Mouse (Mus musculus): Measurements from ENCODE around the gene AC124502.3.
"Not testable (repeated sequence)": the region's sequence is repeated elsewhere in the genome, so short reads cannot be mapped to it uniquely, and the experiment has no call there.

The AC124502.3 gene

GRCm38 (mm10) chr19:5086533-5086932 lies 47.8 kb downstream of the AC124502.3 start:
- DNase-seq = not testable (repeated sequence)

GRCm38 (mm10) chr19:5087884-5088728 lies 49.4 kb downstream of the AC124502.3 start, which contains the start of gene Yif1a:
Gene Yif1a, plus strand, starts transcription at chr19:5088538.
- DNase-seq = peak; percentile 99

GRCm38 (mm10) chr19:5089324-5089723 lies 50.6 kb downstream of the AC124502.3 start:
- DNase-seq = no peak

DNA sequence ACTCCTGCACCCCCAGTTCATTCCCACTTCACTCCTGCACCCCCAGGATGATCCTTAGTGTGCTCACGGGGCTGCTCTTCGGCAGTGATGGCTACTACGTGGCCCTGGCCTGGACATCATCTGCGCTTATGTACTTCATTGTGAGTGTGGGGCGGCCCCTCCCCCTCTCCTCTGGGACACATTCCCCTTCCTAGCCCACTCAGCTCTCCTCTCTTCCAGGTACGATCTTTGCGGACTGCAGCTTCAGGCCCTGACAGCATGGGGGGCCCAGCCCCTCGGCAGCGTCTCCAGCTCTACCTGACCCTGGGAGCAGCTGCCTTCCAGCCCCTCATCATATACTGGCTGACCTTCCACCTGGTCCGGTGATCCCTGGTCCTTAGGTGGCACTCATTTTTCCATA lies 53.4 kb downstream of the AC124502.3 start:
- DNase-seq = no peak

DNA sequence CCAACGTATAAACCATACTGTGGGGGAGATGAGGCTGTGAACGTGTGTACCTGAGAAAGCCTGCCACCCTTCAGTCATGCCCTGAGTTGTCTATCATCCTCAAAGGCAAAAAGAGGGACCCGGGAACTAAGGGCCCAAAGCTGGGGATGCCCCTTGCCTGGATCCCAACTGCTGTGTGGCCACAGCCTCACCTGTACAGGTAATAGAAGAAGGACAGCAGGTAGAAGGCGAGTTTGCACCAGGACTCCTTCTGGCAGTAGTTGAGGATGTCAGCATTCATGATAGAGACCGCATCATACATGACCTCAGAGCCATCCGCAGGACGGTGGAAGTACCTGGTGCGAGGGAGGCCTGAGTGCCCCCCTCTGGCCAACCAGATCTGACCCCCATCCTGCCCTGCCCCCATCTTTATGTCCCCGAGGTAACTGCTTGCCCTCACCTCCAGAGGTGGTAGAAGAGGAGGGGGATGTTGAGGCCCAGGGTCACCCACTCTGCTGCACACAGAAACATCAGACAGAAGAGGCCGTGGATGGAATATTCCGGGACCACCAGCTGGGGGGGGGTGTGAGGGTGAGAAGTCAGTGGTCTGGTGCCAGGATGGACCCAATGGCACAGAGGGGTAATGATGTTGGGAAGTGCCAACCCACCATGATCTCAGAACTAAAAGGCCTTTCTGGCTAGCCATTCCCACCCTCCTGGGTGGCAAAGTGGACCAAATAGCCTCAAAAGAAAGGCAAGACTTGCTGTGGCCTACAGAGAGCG lies 55.0 kb downstream of the AC124502.3 start:
- no peak for DNase-seq

- peak; percentile 89 for DNase-seq
Measured at GRCm38 (mm10) chr19:5094243-5094632, 55.5 kb downstream of the AC124502.3 start.

GRCm38 (mm10) chr19:5094746-5095417 lies 56.2 kb downstream of the AC124502.3 start:
- DNase-seq = no peak

- DNase-seq = no peak
Measured at GRCm38 (mm10) chr19:5095887-5096474, 57.3 kb downstream of the AC124502.3 start.

- DNase-seq = no peak
Measured at GRCm38 (mm10) chr19:5097521-5098362, 59.1 kb downstream of the AC124502.3 start.

DNA sequence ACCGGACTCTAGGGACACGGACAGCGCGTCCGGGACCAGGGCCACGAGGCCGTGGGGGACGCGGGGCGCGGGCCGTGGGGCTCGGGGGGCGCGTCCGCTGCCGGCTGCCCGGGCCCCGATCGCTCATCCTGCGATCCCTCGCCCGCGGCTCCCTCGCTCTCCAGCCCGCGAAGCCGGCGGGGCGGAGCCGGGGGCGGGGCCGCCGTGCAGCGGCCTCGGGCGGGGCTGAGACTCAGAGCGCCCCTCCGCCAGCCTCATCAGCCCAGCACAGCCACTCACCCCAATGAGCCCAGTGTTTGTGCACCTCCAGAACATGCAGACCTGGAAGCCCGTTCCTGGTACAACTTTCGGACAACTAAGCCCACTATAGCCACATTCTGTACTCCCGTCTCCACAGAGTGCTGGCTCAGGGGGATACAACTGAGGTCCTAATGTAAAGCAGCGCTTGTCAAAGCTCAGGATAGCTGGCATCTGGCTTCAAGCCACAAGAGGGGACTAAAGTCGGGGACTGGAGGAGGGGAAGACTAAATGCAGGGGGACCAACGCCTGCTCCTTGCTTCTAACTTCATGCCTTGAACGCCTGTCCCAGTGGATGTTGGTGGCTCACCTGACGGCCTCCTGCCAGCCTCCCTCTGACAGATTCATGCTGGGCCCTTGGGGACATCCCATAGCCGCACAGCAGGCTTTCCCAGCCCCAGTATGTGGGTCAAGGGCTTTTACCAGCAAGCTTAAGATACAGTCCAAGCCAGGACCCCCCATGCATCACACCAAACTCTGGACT lies 59.9 kb downstream of the AC124502.3 start, which contains the start of gene Cnih2:
TSS of gene Cnih2 (minus strand) at position 159 of the 781 bp plus-strand sequence.
- DNase-seq = no peak

Measured in kidney, adult 11 months (tissue).